Mouse (Mus musculus) left cerebral cortex, postnatal 4 days (tissue): Measurements from ENCODE around the gene Snrk. TPM values are rescaled to one million over a fixed set of nuclear protein-coding genes. Genes with fewer than 3 reads are reported as not detected.

ENCODE experiments used
- DNase-seq: peaks from one replicate; pipeline ENCODE4 v3.0.0-alpha.2; 2022
- intact Hi-C: fragments of 180-260 bp; cut with DNase I; formaldehyde crosslinking; loops from one replicate; pipeline ENCODE4 v1.15.1; 2025
- total RNA-seq, 2 experiments: library from RNA; stranded (reverse); gene quantifications; 2 replicates each; pipeline ENCODE4 v1.2.3; 2021

Gene Snrk
- 100 to 1,000 TPM; 109 to 120 TPM for total RNA-seq

- intact Hi-C loops, result no loop called here
Observed at GRCm38 (mm10) chr9:122117112-122117616, at the start of gene Snrk. Snrk (plus strand) TSS chr9:122117266.

DNA sequence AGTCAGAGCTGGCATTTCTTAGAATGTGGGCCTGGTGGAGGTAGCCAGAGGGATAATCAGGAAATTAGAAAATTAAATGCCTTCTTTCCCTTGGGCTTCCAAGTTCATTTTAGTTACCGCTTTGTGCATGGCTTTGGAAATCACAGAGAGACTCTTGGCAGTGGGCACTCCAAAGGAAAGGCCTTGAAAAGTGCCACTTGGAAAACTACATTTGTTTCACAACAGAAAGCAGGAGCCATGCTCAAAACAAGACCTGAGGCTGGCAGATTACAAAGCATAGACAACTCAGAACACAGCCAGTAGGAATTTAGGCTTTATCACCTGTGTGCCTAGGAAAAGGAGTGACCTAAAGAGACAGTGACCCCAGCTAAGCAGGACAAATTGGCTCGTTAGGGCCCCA is 49.4 kb upstream of the Snrk start:
- intact Hi-C loops, result no loop called here

More at GRCm38 (mm10) chr9:122117112-122117616, at the start of gene Snrk:
- DNase-seq, result peak; percentile 90

DNA sequence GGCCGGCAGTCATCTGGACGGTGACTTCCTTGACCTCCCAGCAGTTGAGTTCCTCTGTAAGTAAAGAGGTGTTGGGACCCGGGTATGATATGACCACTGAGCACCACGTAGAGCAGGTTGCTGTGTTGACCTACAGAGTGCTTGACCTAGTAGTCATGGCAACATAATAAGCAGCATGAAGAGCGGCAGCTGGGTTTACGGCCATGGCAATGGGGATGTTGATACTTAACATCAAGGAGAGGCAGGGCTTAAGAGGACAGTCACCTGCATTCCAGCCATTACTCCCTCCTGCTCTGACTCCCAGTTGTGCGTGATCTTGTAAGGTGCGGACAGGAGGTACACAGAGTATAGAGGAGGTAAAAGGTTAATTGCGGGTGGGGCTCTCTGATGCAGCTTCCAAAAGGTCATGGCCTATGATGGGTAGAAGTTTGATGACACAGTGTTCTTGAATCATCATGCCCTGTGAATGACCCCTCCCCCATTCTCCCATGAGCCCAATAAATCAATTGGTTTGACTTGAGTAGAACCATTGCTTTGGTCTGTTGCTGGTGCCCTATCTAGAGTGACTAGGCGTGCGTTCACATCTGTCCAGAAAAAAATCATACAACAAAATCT is 47.4 kb upstream of the Snrk start:
- DNase-seq, result no peak
- intact Hi-C loops, result no loop called here

More for the DNA sequence above, 49.4 kb upstream of the Snrk start:
- no peak for DNase-seq

DNA sequence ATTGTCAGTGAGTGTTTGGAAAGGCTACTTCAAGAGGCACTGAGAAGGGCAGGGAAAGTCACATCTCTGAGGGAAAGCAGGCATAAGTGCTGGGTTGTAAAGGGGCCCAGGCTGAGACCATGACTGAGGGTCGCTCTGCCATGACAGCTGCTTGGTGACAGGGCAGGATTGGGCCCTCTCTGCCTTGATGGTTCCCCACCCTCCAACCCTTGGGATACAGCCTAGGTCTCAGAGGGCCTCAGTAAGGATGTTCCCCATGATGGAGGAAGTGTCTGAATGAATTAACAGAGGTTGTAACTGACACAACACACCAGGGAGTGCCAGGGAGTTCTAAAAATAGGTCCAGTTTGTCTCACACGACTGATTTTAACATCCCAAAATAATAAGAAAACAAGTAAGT is 43.1 kb upstream of the Snrk start:
- intact Hi-C loops, result no loop called here

DNA sequence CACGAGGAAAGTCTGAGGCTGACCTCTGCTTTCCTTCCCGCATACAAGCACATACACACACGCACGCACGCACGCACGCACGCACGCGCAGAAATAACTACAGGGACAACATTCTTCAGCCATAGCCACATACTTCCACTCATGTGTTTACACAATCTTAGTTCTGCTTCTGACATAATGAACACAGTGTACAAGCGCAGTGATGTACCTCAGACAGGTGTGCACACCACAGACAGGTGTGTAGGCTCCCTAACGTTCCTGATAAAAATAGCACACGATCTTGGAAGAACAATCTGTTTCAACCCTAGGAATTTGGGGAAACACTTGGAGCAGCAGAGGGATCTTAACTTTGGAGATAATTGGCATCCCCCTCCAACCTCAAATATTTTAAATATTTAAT is 42.5 kb upstream of the Snrk start:
- intact Hi-C loops, result no loop called here
- DNase-seq, result no peak

More for the DNA sequence above, 43.1 kb upstream of the Snrk start:
- no peak for DNase-seq

- DNase-seq, result no peak
- intact Hi-C loops, result no loop called here
Observed at GRCm38 (mm10) chr9:122078456-122078855, 38.6 kb upstream of the Snrk start.

DNA sequence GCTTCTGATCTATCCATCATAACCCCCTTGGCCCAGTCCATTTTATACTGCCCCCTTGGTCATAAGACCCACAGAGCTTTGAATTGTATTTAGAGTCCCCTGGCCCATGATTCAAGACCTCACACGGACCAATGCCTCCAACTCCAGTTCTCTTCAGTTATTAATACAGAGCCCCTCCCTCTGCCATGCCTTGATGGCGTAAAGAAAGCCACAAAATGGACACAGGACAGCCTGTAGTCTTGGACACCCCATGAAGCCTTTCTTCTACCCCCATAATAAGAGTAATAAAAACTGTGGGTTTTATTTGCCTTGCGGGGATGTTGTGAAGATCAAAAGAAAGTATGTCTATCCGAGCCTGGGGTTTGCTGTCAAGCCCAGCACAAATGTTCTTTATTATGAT is 33.4 kb upstream of the Snrk start:
- DNase-seq, result no peak
- intact Hi-C loops, result no loop called here

DNA sequence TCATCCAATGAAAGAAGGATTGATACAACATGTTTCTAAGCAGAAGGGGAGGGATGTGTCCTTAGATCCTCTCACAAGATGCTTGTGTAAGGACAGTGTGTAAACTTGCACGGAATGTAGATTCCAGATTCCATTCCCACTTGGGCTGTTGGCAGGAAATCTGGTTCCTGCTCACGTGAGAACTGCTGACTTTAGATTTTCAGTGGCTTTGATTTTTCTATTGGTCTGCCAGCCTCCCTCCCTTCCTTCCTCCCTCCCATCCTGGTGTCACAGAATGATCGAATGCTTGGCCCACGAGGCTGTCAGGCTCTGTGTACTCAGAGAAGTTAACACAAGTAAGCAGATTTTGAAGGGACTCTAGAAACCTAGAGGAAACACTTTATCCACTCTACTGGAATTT is 32.9 kb upstream of the Snrk start:
- no peak for DNase-seq
- intact Hi-C loops, result no loop called here

DNA sequence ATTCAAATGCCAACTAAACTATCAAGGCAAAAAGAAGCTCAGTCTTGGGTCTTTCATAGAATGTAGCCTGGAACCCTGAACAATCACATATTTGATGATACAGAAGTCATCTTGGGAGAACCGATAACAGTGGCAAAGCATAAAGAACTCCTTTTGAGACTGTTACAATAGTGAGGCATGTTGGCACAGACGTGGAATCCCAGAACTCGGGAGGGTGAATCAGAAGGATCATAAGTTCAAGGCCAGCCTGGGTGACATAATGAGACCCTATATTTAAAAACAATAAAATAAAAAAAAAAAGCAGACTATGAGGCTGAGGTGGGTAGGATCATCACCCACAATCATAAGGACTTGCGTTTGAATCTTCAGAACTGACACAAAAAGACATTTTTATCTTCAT is 32.4 kb upstream of the Snrk start:
- no peak for DNase-seq
- intact Hi-C loops, result no loop called here

DNA sequence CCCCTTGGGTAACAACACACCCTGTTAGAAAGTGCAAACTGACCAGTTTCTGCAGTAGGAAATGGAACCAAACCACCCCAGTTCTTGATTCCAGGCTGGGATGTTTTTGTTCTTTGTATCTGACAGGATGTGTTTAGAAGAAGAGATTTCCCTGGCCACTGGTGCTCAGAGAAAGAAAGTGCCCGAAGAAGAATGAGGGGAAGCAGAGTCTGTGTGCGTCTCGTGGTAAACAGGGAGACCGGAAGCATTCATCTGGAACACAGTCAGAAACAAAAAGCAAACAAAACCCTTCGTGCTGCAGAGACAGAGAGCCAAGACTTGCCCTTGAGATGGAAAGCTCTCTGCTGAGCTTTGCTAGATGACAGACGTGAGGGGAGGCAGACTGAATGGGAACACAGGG is 32.0 kb upstream of the Snrk start:
- intact Hi-C loops, result no loop called here
- no peak for DNase-seq

DNA sequence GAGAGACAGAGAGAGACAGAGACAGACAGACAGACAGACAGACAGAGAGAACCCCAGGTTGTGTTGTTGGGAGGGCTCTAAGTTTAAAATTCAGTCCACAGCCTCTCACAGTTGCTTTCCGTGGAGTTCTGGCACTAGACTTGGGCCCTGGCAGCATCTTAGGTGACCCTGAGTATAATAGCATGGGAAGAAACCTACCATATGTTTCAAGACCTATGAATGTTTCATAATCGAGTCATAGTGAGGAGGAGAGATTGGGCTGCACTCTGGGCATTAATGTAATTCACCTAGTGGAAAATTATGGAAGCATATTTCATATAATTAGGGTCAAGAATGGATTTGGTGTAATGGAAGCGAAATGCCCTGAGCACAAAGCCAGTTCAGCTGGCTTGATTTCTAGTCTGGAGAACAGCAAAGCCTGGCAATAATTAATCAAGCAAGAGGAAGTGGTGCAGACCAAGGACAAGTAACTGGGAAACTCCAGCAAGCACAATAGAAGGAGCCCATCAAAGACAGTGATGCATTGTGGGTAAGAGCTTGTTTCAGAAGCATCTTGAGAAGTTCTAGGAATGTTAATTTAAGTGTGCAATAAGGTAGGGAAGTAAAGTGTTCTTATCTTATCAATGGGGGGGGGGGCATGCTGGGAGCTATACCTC is 31.4 kb upstream of the Snrk start:
- peak; percentile 36 for DNase-seq
- intact Hi-C loops, result no loop called here

DNA sequence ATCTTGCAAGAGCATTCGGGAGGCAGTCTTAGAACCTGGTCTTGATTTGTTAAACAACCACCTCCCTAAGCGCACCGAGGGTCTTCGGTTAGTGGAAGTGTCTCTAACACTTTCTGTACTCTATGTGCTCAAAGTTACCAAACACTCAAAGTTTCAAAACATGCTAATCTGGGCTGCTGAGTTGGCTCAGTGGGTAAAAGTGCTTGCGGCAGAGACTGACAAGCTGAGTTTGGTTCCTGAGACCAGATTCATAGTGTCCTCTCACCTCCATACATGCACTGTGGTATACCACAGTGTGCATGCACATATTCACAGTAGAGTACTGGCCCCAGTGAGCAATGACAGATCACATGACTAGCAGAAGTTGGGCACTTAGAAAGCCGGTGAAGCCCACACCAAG is 30.0 kb upstream of the Snrk start:
- DNase-seq, result no peak
- intact Hi-C loops, result no loop called here

- intact Hi-C loops, result no loop called here
- DNase-seq, result no peak
Observed at GRCm38 (mm10) chr9:122091171-122091570, 25.9 kb upstream of the Snrk start.

DNA sequence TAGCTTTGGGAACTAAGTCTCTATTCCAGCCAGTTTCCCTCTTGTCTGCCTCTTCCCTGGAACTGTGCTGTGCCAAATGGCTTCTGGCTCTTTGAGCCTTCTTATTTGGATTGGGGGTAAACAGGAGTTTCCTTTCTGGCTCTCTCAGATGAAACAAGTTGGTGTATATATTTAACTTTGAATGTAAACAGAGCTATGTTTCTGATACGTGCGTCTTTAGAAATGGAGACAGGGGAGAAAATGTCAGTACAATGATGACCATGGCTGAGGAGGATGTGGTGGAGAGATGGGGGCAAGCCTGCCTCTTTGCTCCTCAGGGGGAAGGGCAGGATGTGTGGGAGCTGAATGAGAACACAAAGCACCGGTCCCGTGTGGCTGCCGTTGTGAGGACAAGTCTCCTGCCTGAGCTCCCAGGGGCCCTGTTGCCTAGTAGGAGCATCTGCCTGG is 25.3 kb upstream of the Snrk start:
- intact Hi-C loops, result no loop called here

DNA sequence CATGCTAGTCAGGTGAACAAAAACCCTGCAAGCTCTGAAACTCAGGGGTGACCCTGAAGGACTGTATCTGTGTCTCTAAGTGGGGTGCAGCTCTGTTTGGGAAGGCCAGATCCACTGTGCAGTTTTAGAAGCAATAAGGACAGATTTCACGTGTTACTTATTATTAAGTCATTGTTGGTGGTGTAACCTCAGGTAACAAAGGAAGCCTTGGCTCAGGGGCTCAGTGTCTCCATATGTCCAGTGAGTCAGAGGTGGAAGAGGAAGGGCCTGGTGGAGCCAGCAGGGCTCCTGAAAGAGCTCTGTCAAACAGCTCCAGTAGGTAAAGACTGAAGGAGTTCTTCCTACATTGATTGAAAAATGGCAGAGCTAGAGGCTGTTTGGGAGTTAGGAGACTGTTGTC is 22.9 kb upstream of the Snrk start:
- intact Hi-C loops, result no loop called here
- no peak for DNase-seq

More for the DNA sequence above, 25.3 kb upstream of the Snrk start:
- DNase-seq, result no peak

GRCm38 (mm10) chr9:122096822-122097511 is 20.1 kb upstream of the Snrk start:
- no peak for DNase-seq
- intact Hi-C loops, result no loop called here

DNA sequence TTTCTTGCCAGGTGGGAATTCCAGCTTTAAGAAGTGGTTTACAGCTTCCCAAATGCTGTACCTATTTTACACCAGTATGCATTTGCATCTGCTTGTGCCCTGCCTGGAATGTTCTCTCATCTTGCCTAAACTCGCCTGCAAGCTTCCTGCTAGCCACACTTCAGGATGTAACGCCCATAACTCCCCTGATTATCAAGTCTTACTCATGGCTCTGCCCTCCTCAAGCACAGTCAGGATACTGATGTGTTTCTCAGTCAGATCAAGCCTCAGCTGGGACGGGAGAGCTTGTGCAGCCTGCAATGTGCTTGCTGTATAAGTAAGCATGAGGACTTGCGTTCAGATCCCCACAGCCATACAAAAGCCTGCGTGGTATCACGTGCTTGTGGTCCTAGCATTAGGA is 19.5 kb upstream of the Snrk start:
- intact Hi-C loops, result no loop called here
- DNase-seq, result no peak

DNA sequence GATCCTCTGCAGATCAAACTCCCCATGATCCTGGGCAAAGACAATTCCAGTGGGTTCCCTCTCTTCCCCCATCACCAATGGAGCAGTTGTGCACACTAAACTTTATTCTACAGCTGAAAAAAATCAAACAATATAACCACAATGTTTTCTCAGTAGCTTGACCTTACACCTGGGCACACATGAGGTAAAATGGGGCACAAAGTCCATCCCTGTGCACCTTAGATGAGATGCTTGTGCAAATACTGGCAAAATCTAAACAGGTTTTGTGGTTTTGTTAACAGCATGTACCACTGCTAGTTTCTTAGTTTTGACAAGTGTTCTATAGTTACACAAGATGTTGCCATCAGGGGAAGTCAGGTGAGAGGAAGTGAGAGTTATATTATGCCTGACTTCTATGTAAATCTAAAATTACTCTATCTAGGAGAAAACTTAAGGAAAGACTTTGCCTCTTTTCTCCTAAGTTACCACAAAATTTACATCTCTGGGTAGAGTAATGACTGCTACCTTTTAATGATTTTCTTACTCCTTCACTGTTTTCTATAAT is 16.4 kb upstream of the Snrk start:
- no peak for DNase-seq
- intact Hi-C loops, result no loop called here

GRCm38 (mm10) chr9:122101196-122101595 is 15.9 kb upstream of the Snrk start:
- intact Hi-C loops, result no loop called here
- DNase-seq, result no peak

GRCm38 (mm10) chr9:122103550-122104284 is 13.3 kb upstream of the Snrk start:
- DNase-seq, result no peak
- intact Hi-C loops, result no loop called here

DNA sequence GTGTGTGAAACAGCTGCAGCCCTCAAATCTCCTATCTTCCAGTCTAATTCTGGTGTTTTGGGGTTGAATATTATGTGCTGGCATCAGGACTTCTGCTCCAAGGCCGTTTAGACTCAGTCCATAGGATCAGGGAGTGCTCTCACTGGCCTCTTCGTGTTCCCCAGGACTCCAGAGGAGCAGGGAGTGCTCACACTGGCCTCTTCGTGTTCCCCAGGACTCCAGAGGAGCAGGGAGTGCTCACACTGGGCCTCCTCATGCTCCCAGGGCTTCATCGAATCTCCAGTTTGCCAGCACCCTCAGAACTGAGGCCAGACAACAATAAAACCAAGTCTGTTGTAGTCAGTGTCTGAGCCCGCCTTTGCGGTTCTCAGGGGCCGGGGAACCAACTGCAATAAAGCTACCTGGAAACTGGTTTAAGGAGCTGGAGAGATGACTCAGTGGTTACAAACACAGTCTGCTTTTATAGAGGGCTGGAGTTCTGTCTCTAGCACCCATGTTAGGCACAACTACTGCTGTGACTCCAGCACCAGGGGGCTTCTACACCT is 12.7 kb upstream of the Snrk start:
- intact Hi-C loops, result no loop called here
- no peak for DNase-seq
